8 mouse cellular contexts compared by ENCODE assay signal in genomic region chr2:118599087-118599486, GRCm38 (mm10). TPM values are rescaled to one million over a fixed set of nuclear protein-coding genes. Genes with fewer than 3 reads are reported as not detected.
DNase-seq lines count a peak whose midpoint lies in the region; ATAC-seq lines count a peak whose summit lies in the region.

No protein-coding gene starts in this region.

- WGBS in heart, embryonic 16.5 days = 25% methylated on average over 5 of the region's 5 CpGs
- 42% methylated on average over 5 of the region's 5 CpGs for WGBS in intestine, embryonic 16.5 days
- WGBS in neural tube, embryonic 11.5 days = 32% methylated on average over 4 of the region's 5 CpGs

- H3K4me1 ChIP-seq in heart, embryonic 16.5 days (ENCODE audit: control insufficient read depth, insufficient read depth, low read length) = peaks cover 32% of the 10 kb centered on the region
- H3K4me1 ChIP-seq in intestine, embryonic 16.5 days (ENCODE audit: control insufficient read depth, insufficient read depth, low read length) = peaks cover 14% of the 10 kb centered on the region; the same call in 1 of the 2 replicates
- H3K4me1 ChIP-seq in neural tube, embryonic 11.5 days (ENCODE audit: control insufficient read depth, insufficient read depth, low read length) = 0 out of 2 replicates have a peak, but pooled peaks cover 3% of the 10 kb centered on the region

- peak overlapping the region; percentile 82 for H3K9ac ChIP-seq in heart, embryonic 16.5 days (ENCODE audit: low read length)
- H3K9ac ChIP-seq in intestine, embryonic 16.5 days (ENCODE audit: low read depth, low read length) = peak overlapping the region; percentile 76
- peak overlapping the region; percentile 53; the same call in 1 of the 2 replicates for H3K9ac ChIP-seq in neural tube, embryonic 11.5 days (ENCODE audit: low read length)

- H3K27ac ChIP-seq in heart, embryonic 16.5 days (ENCODE audit: low read length) = peak overlapping the region; percentile 34; the same call in 1 of the 2 replicates
- no peak overlapping the region for H3K27ac ChIP-seq in intestine, embryonic 16.5 days (ENCODE audit: low read length)
- H3K27ac ChIP-seq in neural tube, embryonic 11.5 days (ENCODE audit: low read depth, low read length) = no peak overlapping the region

- no peaks in the 10 kb centered on the region for H3K27me3 ChIP-seq in heart, embryonic 16.5 days (ENCODE audit: control insufficient read depth, insufficient read depth, low read length)
- no peaks in the 10 kb centered on the region for H3K27me3 ChIP-seq in intestine, embryonic 16.5 days (replicated peaks; ENCODE audit: control insufficient read depth, insufficient read depth, low read length)
- H3K27me3 ChIP-seq in neural tube, embryonic 11.5 days (ENCODE audit: control insufficient read depth, insufficient read depth, low read length) = no peaks in the 10 kb centered on the region

- ATAC-seq in heart, embryonic 16.5 days (replicated peaks; ENCODE audit: extremely low read depth, insufficient read depth, low FRiP score) = no peak
- ATAC-seq in intestine, embryonic 16.5 days = no peak
- no peak for ATAC-seq in neural tube, embryonic 11.5 days (ENCODE audit: insufficient read depth, low FRiP score, low TSS enrichment)
- ATAC-seq in cerebellum, adult (ENCODE audit: insufficient number of reproducible peaks, low FRiP score, low TSS enrichment) = no peak

- DNase-seq in heart, adult 11 months = no peak
- DNase-seq in embryo, embryonic 11 days = peak; percentile 6
- no peak for DNase-seq in neural tube, embryonic 11.5 days (ENCODE audit: low spot score)
- no peak for DNase-seq in thymus, postnatal 10 days (ENCODE audit: low spot score in 2 of 2)
- DNase-seq in gastrocnemius, postnatal 10 days = no peak

- H3K4me2 ChIP-seq in heart, embryonic 16.5 days (ENCODE audit: low read depth, low read length) = peak overlapping the region; percentile 63
- H3K4me2 ChIP-seq in intestine, embryonic 16.5 days (ENCODE audit: low read depth, low read length) = peak overlapping the region; percentile 65
- peak overlapping the region; percentile 52 for H3K4me2 ChIP-seq in neural tube, embryonic 11.5 days (ENCODE audit: low read depth)

- H3K9me3 ChIP-seq in heart, embryonic 16.5 days (replicated peaks; ENCODE audit: control insufficient read depth, low read length) = no peaks in the 10 kb centered on the region
- no peaks in the 10 kb centered on the region for H3K9me3 ChIP-seq in intestine, embryonic 16.5 days (ENCODE audit: control insufficient read depth, low read length)
- H3K9me3 ChIP-seq in neural tube, embryonic 11.5 days (ENCODE audit: control insufficient read depth, low read length) = no peaks in the 10 kb centered on the region

- H3K36me3 ChIP-seq in heart, embryonic 16.5 days (ENCODE audit: control insufficient read depth, insufficient read depth) = peaks cover 7% of the 10 kb centered on the region; the same call in 1 of the 2 replicates
- peaks cover 6% of the 10 kb centered on the region; the same call in 1 of the 2 replicates for H3K36me3 ChIP-seq in intestine, embryonic 16.5 days (ENCODE audit: control insufficient read depth, insufficient read depth, low read length)
- peaks cover 4% of the 10 kb centered on the region; the same call in 1 of the 2 replicates for H3K36me3 ChIP-seq in neural tube, embryonic 11.5 days (ENCODE audit: control insufficient read depth, insufficient read depth, low read length)

- peak overlapping the region; percentile 86 for H3K4me3 ChIP-seq in heart, embryonic 16.5 days (ENCODE audit: low read length)
- peak overlapping the region; percentile 75 for H3K4me3 ChIP-seq in intestine, embryonic 16.5 days (ENCODE audit: low read length)
- peak overlapping the region; percentile 49 for H3K4me3 ChIP-seq in neural tube, embryonic 11.5 days (ENCODE audit: low read depth, low read length)

RNA-seq across cellular contexts. Expression of gene Bub1b, which starts 1.1 kb away (rescaled TPM):
- 74.8 and 78.4 TPM in 2 replicates for polyA plus RNA-seq in heart, embryonic 16.5 days (2015; fragmentation: Nextera tagmentation; extraction: Ambion mirVana)
- 58.4 and 63.6 TPM in 2 replicates for polyA plus RNA-seq in intestine, embryonic 16.5 days (2015; fragmentation: Nextera tagmentation; extraction: Ambion mirVana)
- polyA plus RNA-seq in neural tube, embryonic 11.5 days (2014; fragmentation: Nextera tagmentation; extraction: Ambion mirVana) = 111 and 112 TPM in 2 replicates
- total RNA-seq in gastrocnemius, postnatal 10 days (2021) = 10 to 100 TPM in 1 of 2 experiments, 1 to 10 TPM in 1; 9.2 to 15.6 TPM

RNA-seq across cellular contexts. Expression of gene Bmf, which starts 49.6 kb away (rescaled TPM):
- 1.4 and 1.8 TPM in 2 replicates for polyA plus RNA-seq in heart, embryonic 16.5 days (2015; fragmentation: Nextera tagmentation; extraction: Ambion mirVana)
- polyA plus RNA-seq in intestine, embryonic 16.5 days (2015; fragmentation: Nextera tagmentation; extraction: Ambion mirVana) = 2.3 and 2.4 TPM in 2 replicates
- polyA plus RNA-seq in neural tube, embryonic 11.5 days (2014; fragmentation: Nextera tagmentation; extraction: Ambion mirVana) = 5.9 and 8.3 TPM in 2 replicates
- 10 to 100 TPM; 14.5 to 15.7 TPM for total RNA-seq in gastrocnemius, postnatal 10 days (2021)
